In genomic region chr1:133134881-133135280, GRCm38 (mm10) we compare ENCODE assay signal across 8 mouse cellular contexts. TPM values are rescaled to one million over a fixed set of nuclear protein-coding genes. Genes with fewer than 3 reads are reported as not detected.
A peak's percentile ranks its signal among the peaks of the same experiment; 100 is the strongest.
DNase-seq lines count a peak whose midpoint lies in the region; ATAC-seq and TF ChIP-seq lines count a peak whose summit lies in the region.

No protein-coding gene starts in this region.

- peaks cover 34% of the 10 kb centered on the region for H3K4me1 ChIP-seq in limb, embryonic 14.5 days (ENCODE audit: control insufficient read depth, insufficient read depth, low read length)
- peaks cover 2% of the 10 kb centered on the region; the same call in 1 of the 2 replicates for H3K4me1 ChIP-seq in small intestine, adult 2 months (ENCODE audit: control insufficient read depth, insufficient read depth, insufficient read length, low read length)

- H3K9me3 ChIP-seq in limb, embryonic 14.5 days (ENCODE audit: control insufficient read depth, low read length): no peaks in the 10 kb centered on the region

- H3K4me3 ChIP-seq in limb, embryonic 14.5 days (replicated peaks; ENCODE audit: low read length): peak overlapping the region; percentile 79
- peak overlapping the region; percentile 63 for H3K4me3 ChIP-seq in small intestine, adult 2 months (ENCODE audit: low read depth, low read length)

- no peak for ATAC-seq in limb, embryonic 14.5 days (ENCODE audit: low FRiP score, low read depth)
- no peak for ATAC-seq in frontal cortex, adult (ENCODE audit: low TSS enrichment)

- peak overlapping the region; percentile 42 for H3K9ac ChIP-seq in limb, embryonic 14.5 days (ENCODE audit: low read depth, low read length, severe bottlenecking)

- DNase-seq in heart, adult 18-20 months: peak; percentile 16 to 36
- DNase-seq in heart, postnatal 14 days: no peak
- peak; percentile 49 for DNase-seq in NIH3T3 (ENCODE audit: low read depth)
- peak; percentile 21 to 23 for DNase-seq in heart, postnatal 10 days
- DNase-seq in limb, embryonic 14.5 days (ENCODE audit: low spot score): no peak
- DNase-seq in gastrocnemius, postnatal 10 days: no peak

- H3K4me2 ChIP-seq in limb, embryonic 14.5 days (replicated peaks; ENCODE audit: low read depth, low read length, severe bottlenecking): peak overlapping the region; percentile 99

- no peak for TF ChIP-seq CTCF in small intestine, adult 2 months (IDR thresholded peaks at IDR 0.05; ENCODE audit: extremely low read depth, insufficient read length, insufficient replicate concordance, low read depth, low read length)

- peaks cover 50% of the 10 kb centered on the region for H3K36me3 ChIP-seq in limb, embryonic 14.5 days (ENCODE audit: control insufficient read depth, insufficient read depth, low read length)
- peaks cover 58% of the 10 kb centered on the region for H3K36me3 ChIP-seq in small intestine, adult 2 months (ENCODE audit: control insufficient read depth, insufficient read depth, low read length)

- H3K27ac ChIP-seq in limb, embryonic 14.5 days (replicated peaks; ENCODE audit: low read depth, low read length): no peak overlapping the region
- H3K27ac ChIP-seq in small intestine, adult 2 months (ENCODE audit: insufficient read depth, low read depth, low read length): no peak overlapping the region

- 45% methylated on average over 4 of the region's 4 CpGs for WGBS in limb, embryonic 14.5 days
- WGBS in small intestine, adult 2 months: 0% methylated on average over 4 of the region's 4 CpGs

- TF ChIP-seq POLR2A in limb, embryonic 14.5 days (IDR thresholded peaks at IDR 0.05; ENCODE audit: borderline replicate concordance, extremely low read depth, insufficient read depth, insufficient read length): no peak
- no peak for TF ChIP-seq POLR2A in small intestine, adult 2 months (IDR thresholded peaks at IDR 0.05; ENCODE audit: low read depth, low read length)

- intact Hi-C loops in heart, postnatal 14 days (cut with DNase I): no loop called here
- intact Hi-C loops in heart, postnatal 10 days (cut with DNase I): loop anchor here (5.0 kb wide), 1 partner anchor 472 kb away; no protein-coding TSS in a partner anchor

- H3K27me3 ChIP-seq in limb, embryonic 14.5 days (ENCODE audit: control insufficient read depth, insufficient read depth, low read length): no peaks in the 10 kb centered on the region
- H3K27me3 ChIP-seq in small intestine, adult 2 months (ENCODE audit: control insufficient read depth, insufficient read depth, low read length): no peaks in the 10 kb centered on the region

RNA-seq across cellular contexts. Expression of gene Ppp1r15b, which starts 3.9 kb away (rescaled TPM):
- total RNA-seq in heart, adult 18-20 months (2021): 10 to 100 TPM; 21.6 to 23.1 TPM
- total RNA-seq in heart, postnatal 14 days (2021): 10 to 100 TPM; 32.2 to 34.6 TPM
- 10 to 100 TPM; 38.2 to 42.1 TPM for total RNA-seq in heart, postnatal 10 days (2021)
- polyA plus RNA-seq in limb, embryonic 14.5 days (2012; rRNA removed): 29.9 and 31.0 TPM in 2 replicates
- polyA plus RNA-seq in limb, embryonic 14.5 days (2014; fragmentation: Nextera tagmentation; extraction: Ambion mirVana): 38.5 and 40.0 TPM in 2 replicates
- polyA plus RNA-seq in small intestine, adult 2 months (2012; rRNA removed): 26.7 and 43.3 TPM in 2 replicates
- 10 to 100 TPM; 28.6 to 36.3 TPM for total RNA-seq in gastrocnemius, postnatal 10 days (2021)

RNA-seq across cellular contexts. Expression of gene Plekha6, which starts 29.1 kb away (rescaled TPM):
- total RNA-seq in heart, adult 18-20 months (2021): 10 to 100 TPM; 40.5 to 47.7 TPM
- 10 to 100 TPM; 69.0 to 81.8 TPM for total RNA-seq in heart, postnatal 14 days (2021)
- 10 to 100 TPM; 58.1 to 68.9 TPM for total RNA-seq in heart, postnatal 10 days (2021)
- polyA plus RNA-seq in limb, embryonic 14.5 days (2012; rRNA removed): 6.6 and 6.9 TPM in 2 replicates
- polyA plus RNA-seq in limb, embryonic 14.5 days (2014; fragmentation: Nextera tagmentation; extraction: Ambion mirVana): 4.0 and 4.2 TPM in 2 replicates
- 37.1 and 104 TPM in 2 replicates for polyA plus RNA-seq in small intestine, adult 2 months (2012; rRNA removed)
- 10 to 100 TPM; 17.2 to 23.3 TPM for total RNA-seq in gastrocnemius, postnatal 10 days (2021)

Comparison
In these comparisons a context has a peak if more than half of its experiments do, and no peak if none do; other contexts are left out.
1. DNase-seq: peak in heart, adult 18-20 months (2 of 2), NIH3T3 (single experiment) and heart, postnatal 10 days (2 of 2); none in heart, postnatal 14 days (0 of 2), limb, embryonic 14.5 days (single experiment) and gastrocnemius, postnatal 10 days (single experiment).